Mouse (Mus musculus): ENCODE data around the gene Ap4m1.

GRCm38 (mm10) chr5:138195463-138195862 lies 23.7 kb downstream of the Ap4m1 start:
- TF ChIP-seq GATA1 (IDR thresholded peaks at IDR 0.05; ENCODE audit: borderline replicate concordance, low read length), result no peak
- TF ChIP-seq FLI1 (IDR thresholded peaks at IDR 0.05; ENCODE audit: low read length), result no peak

Data from megakaryocyte, embryonic 14.5 days (primary cell).